15 mouse cellular contexts compared by ENCODE assay signal in the genomic region with DNA sequence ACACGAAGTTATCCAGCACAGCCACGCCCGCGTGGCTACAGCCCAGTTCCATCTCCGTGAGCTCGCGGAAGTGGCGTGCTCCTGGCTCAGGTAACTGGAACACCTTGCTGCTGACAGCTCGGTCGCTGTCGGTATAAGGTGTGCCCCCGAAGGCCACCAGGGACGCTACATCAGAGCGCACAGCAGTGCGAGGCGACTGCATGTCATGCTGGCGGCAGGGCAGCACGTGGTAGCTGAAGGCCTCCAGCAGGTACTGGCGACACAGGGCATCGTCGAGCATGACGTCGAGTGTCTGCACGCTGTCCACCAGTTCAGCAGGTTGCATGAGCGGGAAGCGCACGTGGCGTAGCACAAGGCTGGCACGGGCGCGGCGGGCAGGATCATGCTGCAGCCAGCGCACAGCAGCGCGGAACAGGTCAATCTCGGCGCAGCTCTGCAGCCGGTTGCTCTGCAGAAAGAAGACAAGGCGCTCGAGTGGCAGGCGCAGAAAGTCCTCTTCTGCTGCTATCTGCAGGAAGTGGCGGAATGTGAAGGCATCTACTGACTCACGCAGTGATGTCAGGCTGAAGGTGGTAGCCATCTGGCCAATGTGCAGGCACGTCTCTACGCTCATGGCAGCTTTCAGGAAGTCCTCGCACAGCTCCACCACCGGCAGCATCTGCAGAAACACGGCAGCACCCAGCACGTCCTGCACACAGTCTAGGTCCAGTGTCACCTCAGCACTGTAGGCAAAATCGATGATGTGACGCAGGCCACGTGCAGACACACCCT. TPM values are rescaled to one million over a fixed set of nuclear protein-coding genes. Genes with fewer than 3 reads are reported as not detected.
A peak's percentile ranks its signal among the peaks of the same experiment; 100 is the strongest.
DNase-seq lines count a peak whose midpoint lies in the region; TF ChIP-seq lines count a peak whose summit lies in the region.
"Had no signal": no experiment of that assay in that cellular context is flagged by ENCODE, and none has a peak within 500 bp of the region (broad histone marks: within the 10 kb centered on the region; RNA-seq: fewer than 3 reads in every experiment).

No protein-coding gene starts in this region.

- peak; percentile 19; the same call in 1 of the 2 replicates for TF ChIP-seq POLR2A in testis, adult 2 months (IDR thresholded peaks at IDR 0.05; ENCODE audit: control insufficient read depth, low read depth, low read length)

- peaks cover 24% of the 10 kb centered on the region for H3K4me1 ChIP-seq in testis, adult 2 months (ENCODE audit: control insufficient read depth, insufficient read depth, low read length)
- H3K4me1 ChIP-seq: hindbrain, embryonic 12.5 days; midbrain, embryonic 12.5 days had no signal

- H3K27me3 ChIP-seq in testis, adult 2 months (ENCODE audit: control insufficient read depth, insufficient read depth, low read length), result no peaks in the 10 kb centered on the region

- DNase-seq in frontal cortex, postnatal 36 days (ENCODE audit: low spot score in 2 of 2), result peak; percentile 36 to 63
- DNase-seq in frontal cortex, postnatal 10 days (ENCODE audit: low spot score in 2 of 2), result no peak
- peak in 1 of 2 experiments; percentile 56 for DNase-seq in layer of hippocampus, adult 2 months (ENCODE audit: low spot score in 2 of 2)
- DNase-seq in layer of hippocampus, postnatal 36 days, result no peak
- no peak for DNase-seq in testis, postnatal 10 days (ENCODE audit: low spot score)
- no peak for DNase-seq in retina, postnatal 1 day
- DNase-seq in T-cell, adult 2 months (ENCODE audit: low spot score), result no peak
- DNase-seq: cerebellum, adult 8-10 months; kidney, postnatal 10 days; thymus, adult 2 months had no signal

- H3K4me3 ChIP-seq in layer of hippocampus, adult 2 months, result no peak overlapping the region
- H3K4me3 ChIP-seq in testis, adult 2 months (ENCODE audit: control insufficient read depth, low read depth, low read length), result peak overlapping the region; percentile 12
- H3K4me3 ChIP-seq: hindbrain, embryonic 12.5 days; liver, embryonic 15.5 days; midbrain, embryonic 12.5 days; neural tube, embryonic 13.5 days had no signal

- TF ChIP-seq CTCF in layer of hippocampus, adult 2 months (conservative IDR thresholded peaks at IDR 0.05), result no peak
- TF ChIP-seq CTCF in testis, adult 2 months (IDR thresholded peaks at IDR 0.05; ENCODE audit: control insufficient read depth, insufficient read depth, insufficient replicate concordance, low read depth, low read length), result no peak

- peak overlapping the region; percentile 68; the same call in 1 of the 2 replicates for H3K27ac ChIP-seq in layer of hippocampus, adult 2 months
- no peak overlapping the region for H3K27ac ChIP-seq in testis, adult 2 months (ENCODE audit: control insufficient read depth, insufficient read depth, low read depth, low read length)
- H3K27ac ChIP-seq: hindbrain, embryonic 12.5 days; liver, embryonic 15.5 days; midbrain, embryonic 12.5 days; neural tube, embryonic 13.5 days had no signal

- H3K36me3 ChIP-seq in testis, adult 2 months (ENCODE audit: control insufficient read depth, insufficient read depth, low read length), result no peaks in the 10 kb centered on the region

RNA-seq across cellular contexts. Expression of gene Crtc1, which starts 13.0 kb away (rescaled TPM):
- 100 to 1,000 TPM; 191 to 208 TPM for total RNA-seq in layer of hippocampus, adult 2 months (2021)
- 100 to 1,000 TPM; 181 to 187 TPM for total RNA-seq in layer of hippocampus, postnatal 36 days (2021)
- 11.3 and 12.3 TPM in 2 replicates for polyA plus RNA-seq in testis, adult 2 months (2012; rRNA removed)

RNA-seq across cellular contexts. Expression of gene Klhl26, which starts 24.4 kb away (rescaled TPM):
- 10 to 100 TPM; 56.8 to 60.2 TPM for total RNA-seq in layer of hippocampus, adult 2 months (2021)
- 10 to 100 TPM; 57.4 to 59.0 TPM for total RNA-seq in layer of hippocampus, postnatal 36 days (2021)
- polyA plus RNA-seq in testis, adult 2 months (2012; rRNA removed), result 3.6 and 4.8 TPM in 2 replicates

RNA-seq across cellular contexts. Expression of gene Tmem59l, which starts 34.8 kb away (rescaled TPM):
- total RNA-seq in layer of hippocampus, adult 2 months (2021), result 100 to 1,000 TPM; 321 to 339 TPM
- 100 to 1,000 TPM; 312 to 335 TPM for total RNA-seq in layer of hippocampus, postnatal 36 days (2021)
- polyA plus RNA-seq in testis, adult 2 months (2012; rRNA removed), result 62.6 and 62.9 TPM in 2 replicates
- polyA plus RNA-seq: liver, embryonic 15.5 days had no signal

RNA-seq across cellular contexts. Expression of gene Crlf1, which starts 40.6 kb away (rescaled TPM):
- 10 to 100 TPM; 44.5 to 47.1 TPM for total RNA-seq in layer of hippocampus, adult 2 months (2021)
- total RNA-seq in layer of hippocampus, postnatal 36 days (2021), result 10 to 100 TPM; 42.9 to 45.2 TPM
- 126 and 137 TPM in 2 replicates for polyA plus RNA-seq in testis, adult 2 months (2012; rRNA removed)

RNA-seq across cellular contexts. Expression of gene Rex1bd, which starts 54.2 kb away (rescaled TPM):
- total RNA-seq in layer of hippocampus, adult 2 months (2021), result 10 to 100 TPM; 93.9 to 98.1 TPM
- total RNA-seq in layer of hippocampus, postnatal 36 days (2021), result 100 to 1,000 TPM in 1 of 2 experiments, 10 to 100 TPM in 1; 97.5 to 102 TPM
- 23.9 and 26.9 TPM in 2 replicates for polyA plus RNA-seq in testis, adult 2 months (2012; rRNA removed)

Comparison
In these comparisons a context has a peak if more than half of its experiments do, and no peak if none do; other contexts are left out.
1. DNase-seq: peak in frontal cortex, postnatal 36 days (2 of 2); none in frontal cortex, postnatal 10 days (0 of 2), layer of hippocampus, postnatal 36 days (0 of 2), testis, postnatal 10 days (single experiment), retina, postnatal 1 day (single experiment) and T-cell, adult 2 months (single experiment).